Mouse (Mus musculus) common myeloid progenitor, adult 5-6 weeks (primary cell): ENCODE data around the gene Exoc6b. TPM values are rescaled to one million over a fixed set of nuclear protein-coding genes. Genes with fewer than 3 reads are reported as not detected.

ENCODE experiments used
- ATAC-seq: replicated peaks from 2 replicates; pipeline ENCODE4 v1.8.0; 2016; ENCODE audit warnings: low read depth, mild to moderate bottlenecking, moderate TSS enrichment, inconsistent platforms; ENCODE audit not compliant: poor library complexity, severe bottlenecking
- total RNA-seq: library from RNA; stranded (forward); fragments of 200-1000, 187-1606 nt; gene quantifications from 2 replicates; pipeline ENCODE4 v1.2.3, GENCODE M21; 2017

Gene Exoc6b
- total RNA-seq, 1 experiment from 2014 or later, result 10.7 TPM

DNA sequence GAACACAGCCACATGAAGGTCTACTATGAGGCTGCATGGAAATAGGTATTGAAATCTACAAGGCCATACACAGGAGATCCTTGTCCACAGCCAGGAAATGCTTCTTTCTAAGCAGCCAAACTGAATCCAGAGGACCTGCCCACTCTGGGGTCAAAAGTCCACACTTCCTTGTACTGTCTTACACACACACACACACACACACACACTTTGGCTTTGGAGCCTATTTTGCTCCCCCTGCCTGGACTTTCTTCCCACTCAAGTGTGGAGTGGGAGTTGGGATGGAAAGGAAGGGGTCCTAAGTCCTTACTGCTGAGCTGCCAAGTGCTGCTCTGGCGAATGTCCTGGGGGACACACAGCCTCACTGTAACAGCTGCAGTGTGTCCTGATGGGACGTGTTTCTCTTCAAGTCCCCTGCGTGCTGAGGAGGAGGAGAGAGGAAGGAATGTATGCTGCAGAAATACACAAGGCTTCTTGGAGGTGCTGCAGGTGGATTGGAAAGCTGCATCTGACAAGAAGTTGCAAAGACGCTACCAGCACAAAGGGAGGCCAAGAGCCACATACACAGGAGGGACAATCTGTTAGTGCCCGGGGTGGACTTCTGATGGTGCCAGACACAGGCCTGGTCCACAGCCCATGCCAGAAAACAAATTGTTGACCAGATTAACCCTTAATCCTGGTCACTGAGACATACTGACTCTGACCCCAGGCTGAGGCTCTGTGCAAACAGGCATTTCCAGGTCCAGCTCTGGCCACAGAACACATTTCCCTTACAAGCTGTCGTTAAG is 478.2 kb downstream of the Exoc6b start:
- no peak for ATAC-seq

- ATAC-seq, result peak; percentile 89
Measured at GRCm38 (mm10) chr6:84589742-84590686, 479.3 kb downstream of the Exoc6b start.

- ATAC-seq, result no peak
Measured at GRCm38 (mm10) chr6:84588895-84589652, 480.2 kb downstream of the Exoc6b start.

GRCm38 (mm10) chr6:84588221-84588894 is 481.0 kb downstream of the Exoc6b start:
- no peak for ATAC-seq

GRCm38 (mm10) chr6:84587471-84588101 is 481.7 kb downstream of the Exoc6b start:
- 0 out of 2 replicates have a peak, but pooled peaks have one; percentile 16 for ATAC-seq

DNA sequence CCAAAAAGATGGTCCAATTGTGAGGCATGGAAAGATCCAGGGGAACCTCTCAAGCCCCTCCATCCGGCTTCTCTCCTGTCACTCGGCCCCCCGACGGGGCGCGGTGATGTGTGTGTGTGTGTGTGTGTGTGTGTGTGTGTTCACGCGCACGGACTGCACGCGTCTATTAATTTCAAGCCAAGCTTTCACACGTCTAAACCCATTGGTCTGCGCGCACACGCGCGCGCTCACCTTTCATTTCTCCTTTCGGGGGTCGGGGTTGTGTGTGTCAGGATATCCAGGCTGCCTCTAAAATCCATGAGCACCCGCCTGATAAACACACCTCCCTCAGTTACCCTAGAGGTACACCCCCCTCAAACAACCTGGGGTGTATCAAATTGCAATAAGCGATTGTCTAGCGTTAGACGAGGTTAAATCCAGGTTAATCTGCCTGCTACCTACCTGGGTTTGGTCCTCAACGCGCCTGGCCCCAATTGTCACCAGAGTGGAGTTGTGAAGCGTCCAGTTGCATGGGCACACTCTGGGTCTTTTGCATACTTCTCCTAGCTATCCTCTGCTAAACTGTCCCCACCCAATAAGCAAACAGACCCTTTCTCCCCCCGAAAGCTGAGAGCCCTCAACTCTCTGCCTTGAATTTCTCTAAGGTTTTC is 482.6 kb downstream of the Exoc6b start:
- no peak for ATAC-seq

DNA sequence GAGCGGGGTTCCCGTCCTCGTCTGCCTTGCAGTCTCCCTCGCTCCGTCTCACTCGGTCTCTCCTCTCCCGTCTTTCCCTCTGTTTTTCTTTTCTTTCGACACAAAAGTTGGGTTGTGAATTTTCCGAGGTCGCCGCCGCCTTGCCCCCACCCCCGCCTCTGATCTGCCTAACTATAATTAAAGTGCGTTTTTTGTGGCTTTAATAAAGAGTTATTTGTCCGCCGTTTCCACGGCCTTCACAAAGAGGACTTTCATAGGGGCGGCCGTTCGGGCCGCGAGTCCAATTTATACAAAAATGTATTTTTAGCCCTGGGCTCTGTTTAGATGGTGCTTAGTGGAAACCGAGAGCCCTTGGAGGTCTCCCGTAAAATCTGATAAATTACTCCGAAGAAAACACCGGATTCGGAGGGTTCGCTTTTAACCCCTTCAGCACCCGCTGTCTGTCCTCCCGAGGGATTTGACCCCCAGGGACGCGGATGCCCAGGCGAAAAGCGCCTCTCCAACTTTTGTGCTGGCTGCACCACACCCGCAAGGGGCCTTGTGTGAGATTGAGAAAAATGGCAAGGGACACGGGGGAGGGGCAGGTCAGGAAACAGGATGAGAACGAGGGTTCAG is 483.5 kb downstream of the Exoc6b start:
- ATAC-seq, result no peak

DNA sequence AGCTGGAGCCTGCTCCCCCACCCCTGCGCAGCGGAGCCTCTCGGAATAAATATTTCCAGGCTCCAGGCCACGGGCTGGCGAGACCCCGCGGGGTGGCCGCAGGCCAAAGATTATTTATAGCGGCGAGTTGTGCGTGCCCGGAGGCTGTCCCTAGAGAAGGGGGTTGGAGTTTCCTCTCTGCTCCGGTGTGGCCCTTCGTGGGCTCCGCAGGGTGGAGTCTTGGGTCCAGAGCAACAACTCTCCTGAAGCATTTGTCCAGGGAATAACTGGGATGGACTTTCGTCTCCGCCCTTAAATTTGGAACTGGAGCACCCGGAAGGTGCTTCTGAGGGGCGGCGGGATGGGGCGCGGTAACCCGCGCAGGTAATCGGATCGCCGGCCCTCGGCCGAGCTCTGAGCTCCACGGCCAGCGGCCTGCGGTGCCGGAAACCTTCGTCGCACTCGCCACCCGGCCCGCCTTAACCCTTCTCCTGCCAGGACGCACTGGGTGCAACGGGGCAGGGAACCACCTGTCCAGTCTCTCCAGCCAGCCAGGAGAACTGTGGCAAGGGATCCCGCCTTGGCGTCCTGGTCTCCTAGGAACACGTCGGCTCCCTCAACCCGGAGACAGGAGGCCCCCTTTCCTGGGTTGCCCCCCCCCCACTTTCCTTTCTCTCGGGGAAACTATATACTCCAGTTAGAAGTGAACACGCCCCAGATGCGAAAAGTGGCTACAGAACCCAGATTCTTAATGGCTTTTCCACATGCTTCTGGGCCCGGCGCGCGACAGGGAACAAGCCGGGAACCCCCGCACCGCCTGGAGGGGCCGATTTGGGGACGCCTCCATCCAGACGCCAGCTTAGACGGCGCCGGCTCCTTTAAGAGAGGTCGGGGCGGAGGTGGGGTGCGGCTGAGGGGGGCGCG is 484.3 kb downstream of the Exoc6b start:
- ATAC-seq, result no peak

DNA sequence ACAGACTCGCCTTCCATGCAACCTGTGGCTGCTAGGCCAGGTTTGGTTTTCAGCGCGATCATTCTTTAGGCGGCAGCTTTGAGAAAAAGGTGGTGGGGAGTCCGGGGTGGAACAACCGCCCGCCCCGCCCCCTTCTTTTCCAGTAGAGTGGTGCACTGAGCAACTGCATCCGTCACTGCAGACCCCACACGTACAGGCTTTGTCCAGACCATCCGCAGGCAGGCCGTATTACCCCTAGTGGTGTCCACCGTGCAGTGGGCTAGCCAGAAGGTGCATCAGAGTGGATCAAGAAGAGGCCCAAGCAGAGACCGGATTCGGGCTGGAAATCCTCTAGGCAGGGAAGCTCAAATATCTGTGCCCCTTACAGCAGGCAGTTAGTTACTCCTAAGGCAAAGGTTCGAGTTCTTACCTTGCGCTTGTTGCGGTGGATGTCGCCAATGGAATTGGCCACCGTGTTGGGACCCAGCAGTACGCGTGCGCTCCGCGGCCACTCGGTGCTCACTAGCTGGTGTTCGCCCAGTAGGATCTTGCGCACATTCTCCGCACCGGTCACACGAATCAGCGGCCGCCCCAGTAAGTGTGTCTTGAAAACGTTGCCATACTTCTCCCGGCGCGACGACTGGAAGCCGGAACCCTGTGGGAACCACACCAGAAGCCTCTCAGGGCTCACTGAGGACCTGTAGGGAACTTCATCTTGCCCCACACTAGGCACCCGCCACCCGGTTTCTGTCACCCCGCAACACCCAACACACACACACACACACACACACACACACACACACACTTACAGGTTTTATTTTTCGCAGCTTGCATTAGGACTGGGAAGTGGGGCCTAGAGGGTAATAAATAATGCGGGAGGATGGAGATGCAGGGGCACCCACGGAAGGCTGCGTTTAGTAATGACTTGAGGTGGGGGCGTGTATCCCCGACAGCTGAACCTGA is 485.2 kb downstream of the Exoc6b start:
- ATAC-seq, result 0 out of 2 replicates have a peak, but pooled peaks have one; percentile 10

DNA sequence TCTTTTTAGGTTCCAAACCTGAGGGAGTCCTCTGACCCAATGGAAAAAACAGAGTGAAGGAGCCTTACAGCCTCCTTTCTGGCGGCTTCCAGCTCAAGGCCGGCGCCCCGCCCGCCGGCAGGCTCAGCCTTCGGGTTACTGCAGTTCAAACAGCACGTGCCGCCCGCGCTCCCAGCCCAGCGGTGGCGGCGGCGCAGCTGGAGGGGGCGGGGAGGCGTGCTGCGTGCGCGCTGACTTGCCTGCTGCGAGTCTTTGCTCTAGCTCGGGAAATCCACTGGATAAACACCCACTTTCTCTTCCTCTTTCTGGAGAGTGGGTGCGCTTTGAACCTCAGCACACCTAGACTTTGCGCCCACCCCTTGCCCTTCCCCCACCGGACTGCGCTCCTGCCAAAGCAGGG is 485.9 kb downstream of the Exoc6b start:
- peak; percentile 67 for ATAC-seq

DNA sequence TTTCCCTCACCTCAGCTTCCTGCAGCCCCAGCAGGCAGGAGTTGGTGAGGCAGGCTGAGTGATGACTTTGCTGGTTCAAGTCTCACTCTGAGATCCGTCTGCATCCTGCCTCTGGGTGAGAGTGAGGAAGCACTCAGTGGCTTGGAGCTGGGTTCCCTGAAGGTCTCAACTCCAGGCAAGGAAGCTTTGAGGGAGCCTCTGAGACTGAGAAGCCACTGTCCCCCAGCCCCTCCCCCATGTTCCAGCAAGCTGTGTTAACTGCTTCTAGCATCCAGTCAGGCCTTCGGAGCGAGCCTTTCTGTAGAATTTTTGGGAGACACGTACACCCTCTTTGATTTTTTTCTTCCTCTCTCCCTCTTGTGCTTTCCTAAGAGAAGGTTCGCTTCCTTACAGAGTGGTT is 486.5 kb downstream of the Exoc6b start:
- no peak for ATAC-seq

GRCm38 (mm10) chr6:84581833-84582445 is 487.4 kb downstream of the Exoc6b start:
- no peak for ATAC-seq

GRCm38 (mm10) chr6:84580979-84581832 is 488.1 kb downstream of the Exoc6b start:
- no peak for ATAC-seq

DNA sequence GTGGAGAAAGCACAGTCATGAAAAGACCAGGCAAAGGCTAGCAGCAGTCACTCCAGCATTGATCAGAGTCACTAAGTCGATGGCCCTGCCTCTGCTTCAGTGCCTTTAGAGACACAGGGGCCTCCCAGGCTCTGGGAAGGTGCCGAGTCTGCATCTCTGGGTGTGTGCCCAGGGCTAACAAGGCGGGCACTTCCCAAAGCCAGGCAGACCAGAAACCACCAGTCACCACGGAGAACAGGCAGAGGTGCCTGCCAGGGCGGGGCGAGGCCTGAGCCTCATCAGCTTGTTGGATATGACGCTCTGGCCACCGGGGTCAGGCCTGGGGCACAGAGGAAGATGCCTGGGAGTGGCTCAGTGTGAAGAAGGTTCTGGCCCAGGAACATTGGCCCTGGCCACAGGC is 489.8 kb downstream of the Exoc6b start:
- no peak for ATAC-seq

DNA sequence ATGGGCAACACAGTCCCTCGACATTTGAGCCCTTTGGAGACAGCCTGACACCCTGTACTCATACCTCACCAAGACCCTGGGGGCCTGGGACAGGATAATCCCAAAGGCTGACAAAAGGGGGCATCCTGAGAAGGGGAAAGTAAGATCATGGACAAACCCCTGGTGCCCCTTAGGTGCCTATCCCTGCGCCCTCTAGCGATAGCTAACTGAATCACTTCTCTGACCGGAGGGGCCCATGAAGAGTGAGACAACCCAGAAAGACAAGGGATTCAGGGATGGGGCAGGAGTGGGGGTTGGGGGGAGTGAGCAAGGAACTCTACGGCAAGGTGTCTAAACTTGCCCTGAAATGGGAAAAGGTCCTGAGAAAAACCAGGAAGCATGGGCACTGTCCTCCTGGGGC is 490.4 kb downstream of the Exoc6b start:
- peak; percentile 46; the same call in 1 of the 2 replicates for ATAC-seq
